Mouse (Mus musculus): ENCODE results near the gene Spn. TPM values are rescaled to one million over a fixed set of nuclear protein-coding genes. Genes with fewer than 3 reads are reported as not detected.

Spn gene
- polyA plus RNA-seq, 1 experiment from 2014 or later: not detected

GRCm38 (mm10) chr7:127176937-127177336 is 39.3 kb upstream of the Spn start:
- Histone ChIP-seq H3K9me3 (replicated peaks; ENCODE audit: control insufficient read depth, low read length) (no peaks in the 10 kb centered on the region), H3K4me1 (ENCODE audit: control insufficient read depth, insufficient read depth, low read length) (no peaks in the 10 kb centered on the region), H3K4me2 (ENCODE audit: low read depth, low read length) (no peak overlapping the region), H3K27ac (replicated peaks; ENCODE audit: low read depth, low read length) (no peak overlapping the region), H3K4me3 (ENCODE audit: low read depth, low read length) (no peak overlapping the region), H3K9ac (replicated peaks; ENCODE audit: low read length) (no peak overlapping the region), H3K36me3 (replicated peaks; ENCODE audit: control insufficient read depth, insufficient read depth, low read depth, low read length) (no peaks in the 10 kb centered on the region), H3K27me3 (ENCODE audit: control insufficient read depth, insufficient read depth, low read length) (no peaks in the 10 kb centered on the region)
- ATAC-seq (replicated peaks; ENCODE audit: insufficient number of reproducible peaks, low FRiP score, low TSS enrichment, low read depth): no peak
- DNase-seq (ENCODE audit: low spot score): no peak
- 69% methylated on average over 4 of the region's 4 CpGs for WGBS

GRCm38 (mm10) chr7:127166501-127166900 is 28.9 kb upstream of the Spn start:
- 93% methylated on average over 5 of the region's 5 CpGs for WGBS
- ATAC-seq (replicated peaks; ENCODE audit: insufficient number of reproducible peaks, low FRiP score, low TSS enrichment, low read depth): no peak

GRCm38 (mm10) chr7:127165607-127166493 is 28.2 kb upstream of the Spn start:
- Histone ChIP-seq H3K4me3 (ENCODE audit: low read depth, low read length) (no peak overlapping the region), H3K27ac (replicated peaks; ENCODE audit: low read depth, low read length) (no peak overlapping the region), H3K4me2 (ENCODE audit: low read depth, low read length) (no peak overlapping the region), H3K4me1 (ENCODE audit: control insufficient read depth, insufficient read depth, low read length) (no peaks in the 10 kb centered on the region), H3K9ac (replicated peaks; ENCODE audit: low read length) (no peak overlapping the region), H3K27me3 (ENCODE audit: control insufficient read depth, insufficient read depth, low read length) (no peaks in the 10 kb centered on the region), H3K36me3 (replicated peaks; ENCODE audit: control insufficient read depth, insufficient read depth, low read depth, low read length) (no peaks in the 10 kb centered on the region), H3K9me3 (replicated peaks; ENCODE audit: control insufficient read depth, low read length) (no peaks in the 10 kb centered on the region)
- no peak for DNase-seq (ENCODE audit: low spot score)
- WGBS: 86% methylated on average over 12 of the region's 12 CpGs
- no peak for ATAC-seq (replicated peaks; ENCODE audit: insufficient number of reproducible peaks, low FRiP score, low TSS enrichment, low read depth)

More at GRCm38 (mm10) chr7:127166501-127166900, 28.9 kb upstream of the Spn start:
- Histone ChIP-seq H3K4me1 (ENCODE audit: control insufficient read depth, insufficient read depth, low read length) (no peaks in the 10 kb centered on the region), H3K4me3 (ENCODE audit: low read depth, low read length) (no peak overlapping the region), H3K36me3 (replicated peaks; ENCODE audit: control insufficient read depth, insufficient read depth, low read depth, low read length) (no peaks in the 10 kb centered on the region), H3K9ac (replicated peaks; ENCODE audit: low read length) (no peak overlapping the region), H3K27ac (replicated peaks; ENCODE audit: low read depth, low read length) (no peak overlapping the region), H3K27me3 (ENCODE audit: control insufficient read depth, insufficient read depth, low read length) (no peaks in the 10 kb centered on the region), H3K4me2 (ENCODE audit: low read depth, low read length) (no peak overlapping the region), H3K9me3 (replicated peaks; ENCODE audit: control insufficient read depth, low read length) (no peaks in the 10 kb centered on the region)
- DNase-seq (ENCODE audit: low spot score): no peak

GRCm38 (mm10) chr7:127164002-127164401 is 26.4 kb upstream of the Spn start:
- H3K9ac ChIP-seq (replicated peaks; ENCODE audit: low read length): no peak overlapping the region
- H3K4me2 ChIP-seq (ENCODE audit: low read depth, low read length): no peak overlapping the region
- WGBS: 81% methylated on average over 4 of the region's 4 CpGs
- H3K27me3 ChIP-seq (ENCODE audit: control insufficient read depth, insufficient read depth, low read length): no peaks in the 10 kb centered on the region
- H3K27ac ChIP-seq (replicated peaks; ENCODE audit: low read depth, low read length): no peak overlapping the region
- H3K4me3 ChIP-seq (ENCODE audit: low read depth, low read length): no peak overlapping the region
- DNase-seq (ENCODE audit: low spot score) (no peak), ATAC-seq (replicated peaks; ENCODE audit: insufficient number of reproducible peaks, low FRiP score, low TSS enrichment, low read depth) (no peak)
- no peaks in the 10 kb centered on the region for H3K9me3 ChIP-seq (replicated peaks; ENCODE audit: control insufficient read depth, low read length)
- no peaks in the 10 kb centered on the region for H3K4me1 ChIP-seq (ENCODE audit: control insufficient read depth, insufficient read depth, low read length)
- no peaks in the 10 kb centered on the region for H3K36me3 ChIP-seq (replicated peaks; ENCODE audit: control insufficient read depth, insufficient read depth, low read depth, low read length)

GRCm38 (mm10) chr7:127162546-127162945 is 24.9 kb upstream of the Spn start:
- H3K9ac ChIP-seq (replicated peaks; ENCODE audit: low read length): no peak overlapping the region
- H3K27me3 ChIP-seq (ENCODE audit: control insufficient read depth, insufficient read depth, low read length): no peaks in the 10 kb centered on the region
- ATAC-seq (replicated peaks; ENCODE audit: insufficient number of reproducible peaks, low FRiP score, low TSS enrichment, low read depth) (no peak), DNase-seq (ENCODE audit: low spot score) (no peak)
- no peak overlapping the region for H3K4me3 ChIP-seq (ENCODE audit: low read depth, low read length)
- no peaks in the 10 kb centered on the region for H3K9me3 ChIP-seq (replicated peaks; ENCODE audit: control insufficient read depth, low read length)
- H3K4me1 ChIP-seq (ENCODE audit: control insufficient read depth, insufficient read depth, low read length): no peaks in the 10 kb centered on the region
- H3K27ac ChIP-seq (replicated peaks; ENCODE audit: low read depth, low read length): no peak overlapping the region
- H3K4me2 ChIP-seq (ENCODE audit: low read depth, low read length): no peak overlapping the region
- no peaks in the 10 kb centered on the region for H3K36me3 ChIP-seq (replicated peaks; ENCODE audit: control insufficient read depth, insufficient read depth, low read depth, low read length)
- 88% methylated on average over 5 of the region's 5 CpGs for WGBS

- Histone ChIP-seq H3K27me3 (ENCODE audit: control insufficient read depth, insufficient read depth, low read length) (no peaks in the 10 kb centered on the region), H3K9ac (replicated peaks; ENCODE audit: low read length) (no peak overlapping the region), H3K36me3 (replicated peaks; ENCODE audit: control insufficient read depth, insufficient read depth, low read depth, low read length) (no peaks in the 10 kb centered on the region), H3K4me3 (ENCODE audit: low read depth, low read length) (no peak overlapping the region), H3K9me3 (replicated peaks; ENCODE audit: control insufficient read depth, low read length) (no peaks in the 10 kb centered on the region), H3K4me1 (ENCODE audit: control insufficient read depth, insufficient read depth, low read length) (no peaks in the 10 kb centered on the region), H3K27ac (replicated peaks; ENCODE audit: low read depth, low read length) (no peak overlapping the region), H3K4me2 (ENCODE audit: low read depth, low read length) (no peak overlapping the region)
- WGBS: 86% methylated on average over 4 of the region's 4 CpGs
- DNase-seq (ENCODE audit: low spot score): no peak
- no peak for ATAC-seq (replicated peaks; ENCODE audit: insufficient number of reproducible peaks, low FRiP score, low TSS enrichment, low read depth)
Measured at GRCm38 (mm10) chr7:127157548-127157947, 19.9 kb upstream of the Spn start.

- Histone ChIP-seq H3K36me3 (replicated peaks; ENCODE audit: control insufficient read depth, insufficient read depth, low read depth, low read length) (no peaks in the 10 kb centered on the region), H3K4me2 (ENCODE audit: low read depth, low read length) (no peak overlapping the region), H3K9ac (replicated peaks; ENCODE audit: low read length) (no peak overlapping the region), H3K27me3 (ENCODE audit: control insufficient read depth, insufficient read depth, low read length) (no peaks in the 10 kb centered on the region), H3K4me3 (ENCODE audit: low read depth, low read length) (no peak overlapping the region), H3K4me1 (ENCODE audit: control insufficient read depth, insufficient read depth, low read length) (no peaks in the 10 kb centered on the region), H3K27ac (replicated peaks; ENCODE audit: low read depth, low read length) (no peak overlapping the region), H3K9me3 (replicated peaks; ENCODE audit: control insufficient read depth, low read length) (no peaks in the 10 kb centered on the region)
- WGBS: 92% methylated on average over 3 of the region's 3 CpGs
- ATAC-seq (replicated peaks; ENCODE audit: insufficient number of reproducible peaks, low FRiP score, low TSS enrichment, low read depth) (no peak), DNase-seq (ENCODE audit: low spot score) (no peak)
Measured at GRCm38 (mm10) chr7:127153477-127153876, 15.9 kb upstream of the Spn start.

- Histone ChIP-seq H3K9ac (replicated peaks; ENCODE audit: low read length) (no peak overlapping the region), H3K27me3 (ENCODE audit: control insufficient read depth, insufficient read depth, low read length) (no peaks in the 10 kb centered on the region), H3K36me3 (replicated peaks; ENCODE audit: control insufficient read depth, insufficient read depth, low read depth, low read length) (no peaks in the 10 kb centered on the region), H3K9me3 (replicated peaks; ENCODE audit: control insufficient read depth, low read length) (no peaks in the 10 kb centered on the region), H3K4me3 (ENCODE audit: low read depth, low read length) (no peak overlapping the region), H3K4me1 (ENCODE audit: control insufficient read depth, insufficient read depth, low read length) (no peaks in the 10 kb centered on the region), H3K27ac (replicated peaks; ENCODE audit: low read depth, low read length) (no peak overlapping the region), H3K4me2 (ENCODE audit: low read depth, low read length) (no peak overlapping the region)
- DNase-seq (ENCODE audit: low spot score) (no peak), ATAC-seq (replicated peaks; ENCODE audit: insufficient number of reproducible peaks, low FRiP score, low TSS enrichment, low read depth) (no peak)
- WGBS: 92% methylated on average over 6 of the region's 6 CpGs
Measured at GRCm38 (mm10) chr7:127152464-127152863, 14.8 kb upstream of the Spn start.
